Mouse (Mus musculus) common myeloid progenitor, adult 5-6 weeks (primary cell): Measurements from ENCODE around the gene Matk. TPM values are rescaled to one million over a fixed set of nuclear protein-coding genes. Genes with fewer than 3 reads are reported as not detected.
A peak's percentile ranks its signal among the peaks of the same experiment; 100 is the strongest.

Source experiments
- ATAC-seq: replicated peaks from 2 replicates; pipeline ENCODE4 v1.8.0; 2016; ENCODE audit warnings: low read depth, mild to moderate bottlenecking, moderate TSS enrichment, inconsistent platforms; ENCODE audit not compliant: poor library complexity, severe bottlenecking
- total RNA-seq: library from RNA; stranded (forward); fragments of 200-1000, 187-1606 nt; gene quantifications from 2 replicates; pipeline ENCODE4 v1.2.3, GENCODE M21; 2017

Gene Matk
- total RNA-seq, 1 experiment from 2014 or later: 20.3 TPM

GRCm38 (mm10) chr10:81240876-81241275, 11.9 kb upstream of the Matk start:
- peak; percentile 46 for ATAC-seq

DNA sequence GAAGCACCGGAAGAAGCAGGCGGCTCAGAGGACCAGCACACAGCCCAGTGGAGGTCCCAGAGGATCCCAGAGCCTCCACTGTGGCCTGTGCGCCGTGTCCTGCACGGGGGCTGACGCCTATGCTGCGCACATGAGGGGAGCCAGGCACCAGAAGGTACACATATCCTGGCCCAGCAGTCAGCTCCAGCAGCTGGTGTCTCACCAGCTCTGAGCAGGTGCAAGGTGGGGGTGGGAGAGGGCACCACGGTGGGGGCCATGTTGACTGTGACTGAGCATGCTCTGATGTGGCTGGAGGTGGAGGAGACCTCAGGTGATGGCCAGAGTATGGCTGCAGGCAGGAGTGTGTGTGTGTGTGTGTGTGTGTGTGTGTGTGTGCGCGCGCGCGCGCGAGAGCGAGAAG, 10.7 kb upstream of the Matk start:
- ATAC-seq: no peak

DNA sequence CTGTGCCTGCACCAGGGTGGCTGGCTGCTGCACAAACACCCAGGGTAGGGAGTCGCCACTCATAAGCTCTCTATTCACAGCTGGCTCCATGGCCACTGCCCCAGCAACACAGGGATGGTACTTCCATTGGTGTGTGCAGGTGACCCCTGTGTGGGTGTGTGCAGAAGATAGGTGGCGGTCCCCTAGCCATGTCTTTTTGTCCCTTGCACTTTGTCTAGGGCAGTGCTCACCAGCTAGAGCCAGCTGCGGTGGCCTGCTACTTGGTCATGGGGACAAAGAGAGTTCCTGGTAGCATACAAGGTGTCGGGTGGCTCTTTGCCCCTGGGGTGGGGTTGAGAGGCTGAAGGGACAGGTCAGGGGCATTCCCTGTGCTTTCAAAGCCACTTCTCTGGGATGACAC, 8.6 kb upstream of the Matk start:
- 0 out of 2 replicates have a peak, but pooled peaks have one; percentile 11 for ATAC-seq

DNA sequence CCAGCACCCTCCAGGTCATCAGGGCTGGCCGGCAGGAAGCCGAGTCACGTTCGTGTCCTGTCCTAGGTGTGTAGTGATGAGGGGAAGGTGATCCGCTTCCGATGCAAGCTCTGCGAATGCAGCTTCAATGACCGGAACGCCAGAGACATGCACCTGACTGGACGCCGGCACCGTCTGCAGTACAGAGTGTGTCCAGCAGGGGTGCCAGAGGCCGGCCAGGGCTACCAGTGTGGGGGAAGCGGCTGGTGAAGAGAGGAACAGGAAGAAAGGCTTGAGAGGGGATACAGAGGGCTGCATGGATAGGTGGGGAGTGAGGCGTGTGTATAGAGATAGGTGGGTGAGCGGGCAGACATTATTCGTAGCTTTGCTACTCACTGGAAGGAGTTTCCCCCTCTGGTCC, 8.1 kb upstream of the Matk start:
- ATAC-seq: peak; percentile 95

DNA sequence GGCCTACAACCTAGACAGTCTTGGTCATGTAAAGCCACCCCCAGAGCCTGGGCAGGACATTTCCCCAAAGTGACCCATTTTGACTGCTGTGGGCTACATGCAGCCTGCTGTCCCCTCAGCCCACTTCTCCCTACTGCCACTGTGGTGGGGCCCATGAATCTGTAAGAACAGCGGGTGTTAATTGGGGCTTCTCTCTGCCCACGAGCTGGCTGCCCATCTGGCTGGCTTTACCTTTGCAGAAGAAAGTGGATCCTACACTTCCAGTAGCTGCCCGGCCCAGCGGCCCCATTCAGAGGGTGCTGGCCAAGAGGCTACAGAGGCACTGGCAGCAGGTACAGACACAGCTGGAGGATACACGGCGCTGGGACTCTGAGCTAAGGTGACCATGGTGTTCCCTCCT, 7.6 kb upstream of the Matk start:
- no peak for ATAC-seq

DNA sequence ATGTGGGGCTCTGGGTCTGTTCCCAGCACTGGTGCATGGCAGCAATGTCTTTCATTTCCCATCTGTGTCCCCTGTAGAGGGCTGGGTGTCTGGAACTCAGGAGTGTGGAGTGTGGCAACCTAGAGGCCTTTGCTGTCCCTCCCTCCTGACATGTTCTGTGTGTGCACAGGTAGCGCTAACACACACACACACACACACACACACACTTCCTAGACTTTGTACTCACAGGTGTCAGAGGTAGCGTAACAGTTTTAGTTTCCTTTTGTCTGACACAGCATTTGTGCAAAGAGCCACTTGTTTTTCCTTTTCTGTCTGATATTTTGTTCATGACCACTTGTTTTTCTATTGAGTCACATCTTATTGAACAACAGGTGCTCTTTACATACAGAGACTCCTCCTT, 4.9 kb upstream of the Matk start:
- no peak for ATAC-seq

- no peak for ATAC-seq
Measured at GRCm38 (mm10) chr10:81249442-81249841, 3.3 kb upstream of the Matk start.

- peak; percentile 64 for ATAC-seq
Measured at GRCm38 (mm10) chr10:81254886-81255285, 2.2 kb downstream of the Matk start.

- peak; percentile 53 for ATAC-seq
Measured at GRCm38 (mm10) chr10:81257158-81258039, 4.7 kb downstream of the Matk start.

DNA sequence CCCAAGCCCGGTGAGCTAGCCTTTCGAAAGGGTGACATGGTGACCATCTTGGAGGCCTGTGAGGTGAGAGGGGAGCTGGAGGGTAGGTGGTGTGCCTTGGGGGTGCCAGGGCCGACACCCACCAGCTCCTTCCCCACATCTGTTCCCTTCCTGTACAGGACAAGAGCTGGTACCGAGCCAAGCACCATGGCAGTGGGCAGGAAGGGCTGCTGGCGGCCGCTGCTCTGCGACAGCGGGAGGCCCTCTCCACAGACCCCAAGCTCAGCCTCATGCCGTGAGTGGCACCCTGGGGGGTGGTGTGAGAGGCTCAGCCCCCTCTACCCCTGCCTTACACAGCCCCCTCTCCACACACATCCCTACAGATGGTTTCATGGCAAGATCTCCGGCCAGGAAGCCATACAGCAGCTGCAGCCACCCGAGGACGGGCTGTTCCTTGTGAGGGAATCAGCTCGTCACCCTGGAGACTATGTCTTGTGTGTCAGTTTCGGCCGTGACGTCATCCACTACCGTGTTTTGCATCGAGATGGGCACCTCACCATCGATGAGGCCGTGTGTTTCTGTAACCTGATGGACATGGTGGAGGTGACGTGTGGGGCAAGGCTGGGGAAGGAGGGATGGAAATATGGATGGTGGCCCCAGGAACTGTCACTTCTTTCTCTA, 6.6 kb downstream of the Matk start:
- no peak for ATAC-seq

DNA sequence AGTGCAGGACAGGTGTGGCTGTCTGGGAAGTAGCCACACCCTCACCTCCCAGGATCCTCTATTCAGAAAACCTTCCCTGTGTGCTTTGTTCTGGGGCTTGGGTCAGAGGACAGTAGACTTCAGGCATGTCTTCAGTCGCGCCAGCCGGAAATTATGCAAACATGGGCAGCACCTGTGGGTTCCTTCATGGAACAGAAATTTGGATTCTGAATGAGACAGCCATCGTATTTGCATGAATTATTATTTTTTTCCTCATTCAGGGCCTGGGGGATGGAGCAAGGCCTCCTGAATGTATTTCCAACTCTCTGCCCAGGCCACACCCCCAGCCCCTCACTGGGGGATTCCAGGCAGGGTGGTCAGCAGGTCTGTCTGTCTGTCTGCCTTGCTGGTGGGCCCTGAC, 8.3 kb downstream of the Matk start:
- no peak for ATAC-seq

- ATAC-seq: no peak
Measured at GRCm38 (mm10) chr10:81265540-81265939, 12.8 kb downstream of the Matk start.

DNA sequence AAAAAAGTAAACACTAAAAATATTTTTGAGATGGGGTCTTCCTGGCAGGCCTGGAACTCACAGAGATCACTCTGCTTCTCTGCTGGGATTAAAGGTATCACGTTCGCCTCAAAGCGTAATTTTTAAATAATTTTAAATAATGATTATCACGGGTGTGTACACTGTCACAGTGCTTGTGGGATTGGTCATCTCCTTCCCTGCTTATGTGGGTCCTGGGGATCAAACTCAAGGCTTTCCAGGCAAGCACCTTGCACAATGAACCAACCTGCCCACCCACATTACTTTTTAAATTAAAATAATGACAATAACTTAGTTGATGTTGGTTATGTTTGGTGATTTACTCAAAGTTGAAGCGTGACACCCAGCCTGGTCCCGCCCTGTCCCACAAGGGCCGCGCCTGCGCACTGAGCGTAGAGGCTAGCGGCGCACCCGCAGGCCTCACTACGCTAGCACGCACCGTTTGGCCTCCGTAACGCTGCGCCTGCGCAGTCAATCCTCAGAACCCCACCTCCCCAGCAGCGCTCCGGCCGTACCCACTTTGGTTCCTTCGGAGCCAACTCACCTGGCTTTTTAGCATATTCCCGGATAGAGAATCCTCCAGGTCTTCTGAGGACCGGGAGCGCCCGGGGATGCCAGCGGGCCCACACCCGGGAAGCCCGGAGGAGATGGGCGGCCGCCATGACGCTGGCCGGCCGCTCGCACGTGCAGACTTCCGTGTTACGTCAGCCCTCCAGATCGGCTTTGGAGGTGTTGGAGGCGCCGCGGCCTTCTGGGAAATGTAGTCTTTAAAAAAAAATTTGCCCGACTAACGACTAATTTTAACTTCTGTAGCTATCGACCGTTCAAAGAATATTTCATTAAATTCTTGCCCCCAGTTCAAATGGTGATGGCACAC, 13.7 kb downstream of the Matk start, which contains the start of the genes Mrpl54 and Apba3:
Gene Mrpl54 (minus strand): TSS at position 724 of the 895 bp plus-strand sequence.
Gene Apba3 (plus strand): TSS at position 750 of the 895 bp plus-strand sequence.
- peak; percentile 83 for ATAC-seq

- peak; percentile 67 for ATAC-seq
Measured at GRCm38 (mm10) chr10:81268056-81268455, 15.3 kb downstream of the Matk start.

- ATAC-seq: no peak
Measured at GRCm38 (mm10) chr10:81268643-81269412, 16.1 kb downstream of the Matk start.

DNA sequence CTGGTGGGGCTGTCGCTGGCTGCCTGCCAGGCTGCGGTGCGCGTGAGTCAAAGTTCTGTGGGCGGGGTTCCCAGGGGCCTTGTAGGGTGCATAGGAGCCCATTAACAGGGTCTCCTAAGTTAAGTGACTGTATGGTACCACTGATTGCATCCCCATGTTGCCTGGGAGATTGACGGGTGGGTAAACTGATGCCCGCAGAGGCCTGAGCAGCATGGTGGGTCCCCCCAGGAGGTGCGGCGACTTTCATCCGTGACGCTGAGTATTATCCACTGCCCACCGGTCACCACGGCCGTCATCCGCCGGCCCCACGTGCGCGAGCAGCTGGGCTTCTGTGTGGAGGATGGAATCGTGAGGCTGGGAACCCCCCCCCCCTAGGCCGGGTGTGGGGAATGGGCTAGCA, 19.6 kb downstream of the Matk start:
- ATAC-seq: no peak

GRCm38 (mm10) chr10:81273842-81274241, 21.1 kb downstream of the Matk start:
- no peak for ATAC-seq

DNA sequence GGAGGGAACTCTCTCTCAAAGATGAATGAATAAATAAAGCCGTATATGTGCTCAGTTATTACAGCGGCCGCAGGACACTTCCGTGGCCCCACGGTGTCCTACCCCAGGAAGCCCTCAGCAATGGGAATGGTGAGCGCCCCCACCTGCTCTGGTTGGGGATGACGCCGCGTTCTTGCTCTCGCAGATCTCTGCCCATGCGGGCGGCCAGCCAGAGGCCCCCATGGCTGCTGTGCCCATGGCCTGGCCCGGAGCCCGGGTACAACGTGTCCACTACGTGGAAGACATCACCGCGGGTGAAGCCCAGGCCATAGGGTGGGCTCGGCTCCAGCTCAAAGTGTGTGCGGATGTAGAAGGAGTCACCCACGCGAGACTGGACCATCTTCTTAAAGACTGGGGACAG, 24.9 kb downstream of the Matk start:
- no peak for ATAC-seq

DNA sequence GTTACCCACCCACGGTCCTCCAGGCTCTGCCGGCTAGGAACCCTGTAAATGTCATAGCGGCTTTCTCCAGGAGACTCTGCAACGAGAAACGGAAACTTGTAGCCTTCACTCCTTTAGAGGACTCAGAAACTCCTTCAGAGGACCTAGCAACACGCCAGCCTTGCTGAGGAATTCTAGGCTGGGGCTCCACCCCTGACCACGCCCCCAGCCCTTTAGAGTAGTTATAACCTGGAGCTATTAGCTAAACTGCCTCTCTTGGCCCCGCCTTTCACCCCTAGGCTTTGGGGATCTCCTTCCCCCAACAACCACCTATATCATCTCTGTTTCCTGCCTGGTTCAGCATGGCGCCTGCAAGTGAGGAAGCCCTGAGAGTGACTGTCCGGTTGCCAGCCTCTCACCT, 26.8 kb downstream of the Matk start:
- 0 out of 2 replicates have a peak, but pooled peaks have one; percentile 23 for ATAC-seq

- ATAC-seq: no peak
Measured at GRCm38 (mm10) chr10:81284189-81284588, 31.5 kb downstream of the Matk start.
